Mouse (Mus musculus): ENCODE results near the gene Pqbp1.

The Pqbp1 gene

DNA sequence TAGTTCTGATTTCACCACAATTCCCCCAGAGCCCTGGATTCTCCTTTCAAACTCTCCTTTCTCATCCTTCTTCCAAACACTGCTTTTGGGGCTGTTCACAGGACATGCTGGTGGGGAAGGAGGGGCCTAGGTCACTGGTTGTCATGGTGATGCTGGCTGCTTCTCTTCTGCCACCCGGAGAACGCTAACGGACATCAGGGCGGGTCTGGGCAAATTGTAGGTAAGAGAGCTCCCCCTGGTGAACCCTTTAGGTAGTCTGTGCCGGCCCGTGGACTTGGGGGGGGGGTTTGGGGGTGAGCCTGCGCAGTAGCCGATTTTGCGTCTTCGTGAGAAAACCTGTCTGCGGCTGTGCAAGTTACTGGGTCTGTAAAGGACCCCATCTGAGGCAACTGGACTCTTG is 19.2 kb downstream of the Pqbp1 start:
- DNase-seq (ENCODE audit: low read depth in 2 of 2, low spot score in 2 of 2): peak; percentile 57 to 68

DNA sequence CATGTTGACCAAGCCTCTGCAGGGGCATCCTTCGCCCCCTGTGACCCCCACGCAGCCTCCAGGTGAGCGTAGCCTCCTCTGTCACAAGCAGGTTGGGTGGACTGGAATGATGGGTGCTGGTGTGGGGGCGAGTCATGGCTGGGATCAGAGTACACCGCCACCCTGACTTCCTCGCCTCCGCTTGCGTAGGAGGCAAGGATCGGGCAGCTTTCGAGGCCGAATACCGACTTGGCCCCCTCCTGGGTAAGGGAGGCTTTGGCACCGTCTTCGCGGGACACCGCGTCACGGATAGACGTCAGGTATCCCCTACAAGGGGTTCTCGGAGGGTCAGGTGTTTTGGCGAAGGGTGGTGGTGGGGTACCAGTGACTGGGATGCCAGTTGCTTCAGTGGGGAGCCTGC is 20.6 kb downstream of the Pqbp1 start:
- peak in 1 of 2 experiments; percentile 28 for DNase-seq (ENCODE audit: low read depth in 2 of 2, low spot score in 2 of 2)

DNA sequence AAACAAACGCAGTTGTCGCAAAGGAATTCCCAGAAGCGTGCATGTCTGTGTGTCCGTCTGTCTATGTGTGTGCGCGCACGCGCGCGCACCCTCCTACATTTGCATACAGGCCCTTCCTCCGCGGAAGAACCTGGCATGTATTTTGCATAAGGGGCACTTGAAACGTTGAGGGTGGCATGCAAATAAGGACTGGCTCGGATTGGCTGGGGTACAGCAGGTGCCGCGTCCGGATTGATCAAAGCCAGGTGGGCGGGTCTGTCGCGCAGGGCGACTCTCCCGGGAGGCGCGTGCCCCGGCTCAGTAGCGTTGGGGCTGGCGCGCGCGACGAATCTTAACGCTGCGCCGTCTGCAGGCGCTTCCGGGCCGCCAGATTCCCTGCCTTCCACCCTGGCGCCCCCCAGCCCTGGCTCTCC is 21.1 kb downstream of the Pqbp1 start, which contains the start of gene Pim2:
Pim2 (plus strand) TSS at position 256 of the 413 bp plus-strand sequence.
- peak; percentile 81 to 82 for DNase-seq (ENCODE audit: low read depth in 2 of 2, low spot score in 2 of 2)

DNA sequence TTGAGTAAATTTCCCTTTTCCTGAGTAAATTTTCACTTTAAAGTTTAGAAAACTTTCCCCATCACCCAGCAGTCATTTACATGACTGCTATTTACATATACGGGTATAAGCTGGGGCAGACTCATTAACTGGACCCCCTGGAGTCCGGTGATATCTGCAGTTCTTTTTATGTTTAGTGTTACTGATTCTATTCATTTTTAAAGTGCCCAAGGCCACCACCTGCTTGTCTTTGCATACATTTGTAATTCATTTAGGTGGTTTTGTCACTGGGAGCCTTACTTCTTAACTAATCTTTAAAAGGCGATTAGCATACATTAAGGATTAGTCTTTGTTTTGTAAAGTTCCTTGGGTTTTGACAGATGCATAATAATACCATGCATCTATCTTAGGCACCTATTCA is 29.2 kb downstream of the Pqbp1 start:
- no peak for DNase-seq (ENCODE audit: low read depth in 2 of 2, low spot score in 2 of 2)

DNA sequence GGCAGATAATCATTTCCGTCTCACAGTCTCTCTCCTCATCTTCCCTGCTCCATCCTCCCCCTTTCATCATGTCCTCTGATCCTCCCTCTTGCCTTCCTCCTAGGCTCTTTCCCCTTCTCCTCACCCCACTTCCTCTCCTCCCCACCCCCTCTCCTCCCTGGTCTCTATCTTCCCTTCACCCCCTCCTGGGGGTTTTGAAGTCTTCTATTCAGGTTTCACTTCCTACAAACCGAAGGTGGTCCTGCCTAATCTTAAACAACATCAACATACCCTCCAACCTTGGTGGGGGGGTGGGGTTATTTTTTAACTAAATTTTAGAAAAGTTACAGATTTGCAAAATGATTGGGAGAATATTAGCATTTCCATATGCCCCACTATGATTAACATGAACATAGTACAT is 30.6 kb downstream of the Pqbp1 start:
- DNase-seq (ENCODE audit: low read depth in 2 of 2, low spot score in 2 of 2): no peak

DNA sequence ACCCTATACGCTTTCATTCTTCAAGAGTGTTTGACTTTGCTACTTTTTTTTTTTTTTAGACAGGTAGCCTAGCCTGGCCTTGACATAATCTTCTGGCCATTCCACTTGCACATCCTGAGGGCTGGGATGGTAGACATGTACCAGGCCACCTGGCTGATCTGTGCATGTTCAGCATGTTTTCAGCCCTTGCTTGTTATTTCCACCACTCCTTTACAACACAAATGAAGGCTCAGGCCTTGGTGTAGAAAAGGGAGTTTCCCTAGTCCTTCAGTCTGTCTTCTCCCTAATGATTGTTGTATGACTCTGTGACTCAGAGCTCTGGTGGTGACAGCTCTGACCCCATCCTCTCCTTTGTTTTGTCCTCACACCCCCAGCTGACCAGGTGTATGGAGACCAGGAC is 31.9 kb downstream of the Pqbp1 start:
- no peak for DNase-seq (ENCODE audit: low read depth in 2 of 2, low spot score in 2 of 2)

DNA sequence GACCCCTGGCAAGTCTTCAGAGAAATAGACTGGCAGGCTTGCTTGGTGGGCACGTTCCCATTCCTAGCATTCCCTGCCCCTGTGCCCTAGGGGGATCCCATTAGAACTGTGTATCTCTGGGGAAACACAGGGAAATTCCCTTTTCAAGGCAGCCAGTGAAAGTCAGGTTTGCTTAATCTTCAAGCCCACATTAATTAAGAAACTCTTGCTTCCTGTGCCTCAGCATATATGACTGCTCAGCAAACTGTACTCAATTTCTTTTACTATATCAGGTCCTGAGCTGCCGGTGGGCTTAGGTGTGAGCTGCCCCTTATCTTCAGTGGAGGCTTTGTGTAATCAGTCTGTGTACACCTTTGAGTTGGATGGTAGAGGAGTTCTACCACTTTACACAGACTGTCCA is 33.3 kb downstream of the Pqbp1 start:
- DNase-seq (ENCODE audit: low read depth in 2 of 2, low spot score in 2 of 2): no peak

DNA sequence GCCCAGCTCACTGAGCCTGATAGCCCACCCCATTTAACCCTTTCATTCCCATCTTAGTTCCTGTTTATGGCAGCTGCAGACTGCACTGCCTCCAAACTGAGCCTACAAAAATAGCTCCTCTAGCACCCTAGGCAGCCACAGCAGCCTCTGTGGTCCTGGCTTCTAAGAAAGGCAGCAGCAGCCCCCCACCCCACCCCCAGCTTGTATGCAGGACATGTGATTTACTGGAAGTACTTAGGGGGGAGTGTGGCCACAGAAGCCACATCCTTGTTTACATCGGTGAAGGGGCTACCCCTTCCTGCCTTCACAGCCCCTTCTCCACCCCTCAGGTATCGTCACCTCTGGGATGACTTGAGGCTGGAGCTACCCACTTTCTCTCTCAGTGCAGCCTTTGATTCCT is 33.7 kb downstream of the Pqbp1 start:
- DNase-seq (ENCODE audit: low read depth in 2 of 2, low spot score in 2 of 2): peak; percentile 62 to 73

DNA sequence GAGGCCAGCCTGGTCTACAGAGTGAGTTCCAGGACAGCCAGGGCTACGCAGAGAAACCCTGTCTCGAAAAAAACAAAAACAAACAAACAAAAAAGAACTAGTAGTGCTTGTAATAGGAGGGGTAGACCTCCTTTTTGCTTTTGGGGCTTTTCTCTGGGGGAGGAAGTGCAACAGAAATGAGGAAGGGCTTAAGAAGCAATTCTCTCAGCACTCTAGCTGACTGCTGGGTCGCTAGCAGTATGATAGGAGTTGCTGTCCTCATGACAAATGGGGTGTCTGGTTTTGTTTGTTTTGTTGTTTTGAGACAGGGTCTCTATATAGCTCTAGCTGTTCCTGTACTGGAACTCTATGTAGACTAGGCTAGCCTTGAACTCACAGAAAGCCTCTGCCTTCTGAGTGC is 34.5 kb downstream of the Pqbp1 start:
- no peak for DNase-seq (ENCODE audit: low read depth in 2 of 2, low spot score in 2 of 2)

DNA sequence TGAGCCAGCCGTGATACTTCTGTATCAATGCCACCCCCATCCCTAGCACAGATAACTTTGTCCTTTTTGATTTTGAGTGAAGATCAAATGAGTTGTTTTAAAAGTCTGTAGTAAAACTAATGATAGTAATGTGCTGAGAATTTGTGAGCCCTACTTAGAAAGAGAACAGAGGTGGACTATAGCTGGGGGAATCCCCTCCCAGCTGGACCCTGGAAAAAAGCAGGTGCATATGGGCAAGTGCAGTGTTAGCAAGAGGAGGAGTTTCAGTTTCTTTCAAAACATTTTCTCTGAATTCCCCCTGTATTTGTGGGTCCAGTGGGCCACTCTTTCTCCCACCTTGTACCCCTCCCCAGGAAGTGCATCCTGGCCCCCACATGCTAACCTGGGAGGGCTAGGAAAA is 35.9 kb downstream of the Pqbp1 start:
- no peak for DNase-seq (ENCODE audit: low read depth in 2 of 2, low spot score in 2 of 2)

DNA sequence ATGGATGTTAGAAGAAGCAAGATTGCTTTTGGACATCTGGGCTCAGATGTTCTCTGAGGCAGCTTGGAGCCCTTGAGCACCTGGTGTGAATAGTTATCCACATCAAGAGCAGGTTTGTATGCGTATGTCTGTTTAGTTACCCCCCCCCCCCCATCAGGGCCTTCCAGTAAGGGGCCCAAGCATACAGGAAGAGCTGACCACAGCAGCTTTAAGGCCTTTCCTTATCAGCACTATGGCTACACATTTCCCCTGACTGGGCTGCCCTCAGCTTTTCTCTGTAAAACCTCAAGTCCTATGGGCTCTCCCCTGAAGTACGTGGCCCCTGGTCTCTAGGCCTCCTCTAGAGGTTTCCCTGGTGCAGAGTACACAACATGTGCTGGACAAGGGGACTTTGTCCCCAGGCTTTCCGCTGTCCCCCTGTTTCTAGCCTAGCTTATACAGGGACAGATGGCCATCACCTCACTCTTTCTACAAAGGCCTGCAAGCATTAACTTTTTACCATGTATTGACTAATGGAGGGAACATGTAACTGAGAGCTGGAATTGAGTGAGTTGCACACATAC is 39.8 kb downstream of the Pqbp1 start:
- DNase-seq (ENCODE audit: low read depth in 2 of 2, low spot score in 2 of 2): no peak

DNA sequence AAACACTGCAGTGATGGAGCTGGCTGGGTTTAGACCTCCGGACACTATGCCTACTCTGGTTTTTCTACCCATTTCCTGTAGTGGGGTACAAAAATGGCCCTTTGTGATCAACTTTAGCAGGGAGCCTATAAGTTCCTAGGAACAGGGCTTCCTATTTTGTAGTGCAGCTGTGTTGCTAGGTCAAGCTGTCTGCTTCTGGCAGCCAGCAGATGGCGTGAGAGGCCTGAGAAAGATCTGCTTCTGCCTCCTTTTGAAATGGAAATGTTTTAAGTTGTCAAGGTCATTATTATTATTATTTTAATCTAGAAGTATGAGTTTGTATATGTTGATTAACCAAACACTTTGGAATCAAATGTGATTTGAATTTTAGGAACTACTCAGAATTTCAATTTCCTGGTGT is 44.5 kb downstream of the Pqbp1 start:
- DNase-seq (ENCODE audit: low read depth in 2 of 2, low spot score in 2 of 2): peak in 1 of 2 experiments; percentile 46

DNA sequence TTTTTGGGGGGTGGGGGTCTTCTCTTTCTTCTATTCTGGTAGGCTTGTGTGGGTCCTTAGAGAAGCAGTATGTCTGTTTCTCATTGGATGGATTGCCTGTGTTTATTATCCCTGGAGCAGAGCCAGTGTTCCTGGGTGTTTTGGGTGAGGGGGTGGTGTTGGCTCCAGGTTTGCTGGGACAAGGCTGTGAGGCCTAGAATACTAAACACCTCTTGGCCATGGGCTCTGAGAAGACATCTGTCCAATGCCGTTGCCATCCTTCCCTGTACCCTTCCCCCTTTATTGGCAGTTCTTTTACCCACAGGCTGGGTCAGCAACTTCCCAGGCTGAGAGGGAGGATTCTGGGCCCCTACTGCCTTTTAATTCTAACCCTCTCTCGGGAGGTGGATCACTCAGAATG is 51.2 kb downstream of the Pqbp1 start:
- DNase-seq (ENCODE audit: low read depth in 2 of 2, low spot score in 2 of 2): no peak

Measured in CD8-positive naive resting alpha-beta T cell, adult 2 months (primary cell).